Mouse (Mus musculus) small intestine, adult 2 months (tissue): ENCODE measurements around the gene Slc18b1.

Experiments used
- CTCF ChIP-seq: fragments of 200-500 bp; IDR thresholded peaks from 2 replicates; pipeline ENCODE4 v1.5.1; 2012; ENCODE audit warnings: low read depth, mild to moderate bottlenecking, control low read depth, inconsistent platforms, low read length, moderate library complexity, mixed read lengths; ENCODE audit not compliant: insufficient replicate concordance, insufficient read length; ENCODE audit errors: extremely low read depth
- POLR2A ChIP-seq: fragments of 200-500 bp; IDR thresholded peaks from 2 replicates; pipeline ENCODE4 v1.6.1; 2012; ENCODE audit warnings: low read depth, mild to moderate bottlenecking, control low read depth, inconsistent platforms, low read length, moderate library complexity

DNA sequence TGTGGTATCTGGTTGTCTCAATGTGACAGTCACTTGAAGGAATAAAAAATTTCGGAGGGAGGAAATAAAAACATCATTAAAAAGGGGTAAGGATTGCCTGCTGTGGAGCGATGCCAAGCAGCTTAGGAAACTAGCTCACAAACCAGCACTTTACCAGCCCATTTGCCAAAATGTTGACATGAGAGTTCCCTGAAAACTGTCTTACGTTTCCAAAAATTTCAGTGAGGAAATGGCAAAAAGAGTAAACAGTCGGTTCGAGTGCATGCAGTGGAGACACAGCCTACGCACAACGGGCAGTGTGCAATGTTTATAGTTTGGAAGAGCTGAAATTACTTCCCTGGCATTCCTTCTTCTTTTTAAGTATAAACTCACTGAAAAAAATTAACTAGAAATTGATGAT, 42.6 kb upstream of the Slc18b1 start:
- TF ChIP-seq CTCF, result no peak
- no peak for TF ChIP-seq POLR2A
